Mouse (Mus musculus) neural tube, embryonic 15.5 days (tissue): ENCODE results near the gene Setd7. TPM values are rescaled to one million over a fixed set of nuclear protein-coding genes. Genes with fewer than 3 reads are reported as not detected.

ENCODE experiments used
- ATAC-seq: fragments of 200-750 bp; cut with Nextera tagmentation; 2 replicates; pipeline ENCODE4 v1.8.0; 2017; ENCODE audit warnings: mild to moderate bottlenecking, moderate TSS enrichment, moderate library complexity; ENCODE audit not compliant: low FRiP score
- H3K27ac ChIP-seq: fragments of 300-500 bp; sonication (generic); replicated peaks from 2 replicates; pipeline ENCODE4 v1.5.1; 2015; ENCODE audit warnings: mild to moderate bottlenecking, inconsistent platforms
- H3K27me3 ChIP-seq: fragments of 300-500 bp; sonication (generic); replicated peaks from 2 replicates; pipeline ENCODE4 v1.6.1; 2015; ENCODE audit warnings: inconsistent platforms
- H3K36me3 ChIP-seq: fragments of 300-500 bp; sonication (generic); 2 replicates; pipeline ENCODE4 v1.6.1; 2015; ENCODE audit warnings: inconsistent platforms
- H3K4me1 ChIP-seq: fragments of 300-500 bp; sonication (generic); 2 replicates; pipeline ENCODE4 v1.6.1; 2015; ENCODE audit warnings: inconsistent platforms
- H3K4me2 ChIP-seq: fragments of 300-500 bp; sonication (generic); 2 replicates; pipeline ENCODE4 v1.6.1; 2015; ENCODE audit warnings: inconsistent platforms, mild to moderate bottlenecking, moderate library complexity
- H3K4me3 ChIP-seq: fragments of 300-500 bp; sonication (generic); replicated peaks from 2 replicates; pipeline ENCODE4 v1.5.1; 2015; ENCODE audit warnings: mild to moderate bottlenecking, inconsistent platforms
- H3K9ac ChIP-seq: fragments of 300-500 bp; sonication (generic); replicated peaks from 2 replicates; pipeline ENCODE4 v1.6.1; 2015; ENCODE audit warnings: mild to moderate bottlenecking, inconsistent platforms
- H3K9me3 ChIP-seq: fragments of 300-500 bp; sonication (generic); replicated peaks from 2 replicates; pipeline ENCODE4 v1.6.1; 2016; ENCODE audit warnings: inconsistent platforms
- WGBS: fragments of 180-500 bp; shearing (Covaris S2); methylation state at CpG from one replicate; pipeline ENCODE4 v1.1.7; 2015; ENCODE audit warnings: mixed read lengths; 5-methylcytosine and 5-hydroxymethylcytosine counted together
- polyA plus RNA-seq: library from polyadenylated mRNA; unstranded; fragments of >200 nt; fragmentation: Nextera tagmentation; extraction: Ambion mirVana; gene quantifications from 2 replicates; pipeline ENCODE4 v1.2.1, GENCODE M21; 2015

Setd7 gene
- polyA plus RNA-seq, 1 experiment from 2014 or later, result 4.2 TPM

DNA sequence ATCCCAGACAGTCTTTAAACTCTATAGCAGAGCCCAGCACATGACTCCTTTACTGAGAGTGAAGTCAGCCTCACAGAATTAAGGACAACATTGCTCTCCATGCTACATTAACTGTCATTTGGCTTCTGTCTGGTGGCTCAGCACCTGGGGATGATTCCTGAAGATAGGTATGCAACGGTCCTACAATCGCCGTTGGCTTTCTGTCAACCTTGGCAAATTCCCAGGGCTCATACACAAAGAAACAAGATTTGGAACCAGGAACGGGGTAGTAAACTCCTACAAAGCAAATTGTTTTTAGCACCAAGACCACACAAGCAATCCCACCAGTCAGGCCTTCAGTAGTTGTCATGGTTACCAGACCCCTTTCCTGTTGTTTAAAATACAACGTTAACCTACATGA lies 27.1 kb downstream of the Setd7 start:
- Histone ChIP-seq H3K27ac (no peak overlapping the region), H3K9me3 (no peaks in the 10 kb centered on the region), H3K36me3 (peaks cover 70% of the 10 kb centered on the region), H3K4me1 (peaks cover 19% of the 10 kb centered on the region), H3K4me3 (no peak overlapping the region), H3K27me3 (no peaks in the 10 kb centered on the region), H3K4me2 (no peak overlapping the region), H3K9ac (no peak overlapping the region)
- WGBS, result 58% methylated on average over 5 of the region's 5 CpGs
- ATAC-seq, result no peak

DNA sequence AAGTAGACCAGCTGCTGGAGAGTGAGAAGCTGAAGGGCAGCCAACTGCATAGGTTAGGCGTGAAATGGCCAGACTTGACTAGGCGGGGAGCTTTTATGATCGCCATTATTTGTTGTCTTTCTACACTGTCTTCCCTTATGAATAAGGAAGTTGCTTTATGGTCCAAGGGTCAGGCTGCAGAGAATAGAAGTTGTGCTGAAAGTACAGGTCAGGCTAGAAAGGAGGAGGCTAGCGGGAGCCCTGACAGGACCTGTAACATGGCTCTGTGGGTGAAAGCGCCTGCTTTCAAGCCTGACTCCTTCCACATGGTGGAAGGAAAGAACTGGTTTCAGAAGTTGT lies 28.4 kb downstream of the Setd7 start:
- Histone ChIP-seq H3K4me2 (peak overlapping the region; percentile 13; the same call in 1 of the 2 replicates), H3K27ac (peak overlapping the region; percentile 72), H3K36me3 (peaks cover 69% of the 10 kb centered on the region), H3K27me3 (no peaks in the 10 kb centered on the region), H3K4me3 (no peak overlapping the region), H3K9me3 (no peaks in the 10 kb centered on the region), H3K4me1 (peaks cover 19% of the 10 kb centered on the region), H3K9ac (no peak overlapping the region)
- 43% methylated on average over 5 of the region's 5 CpGs for WGBS
- ATAC-seq, result no peak; the same call in 1 of the 2 replicates

DNA sequence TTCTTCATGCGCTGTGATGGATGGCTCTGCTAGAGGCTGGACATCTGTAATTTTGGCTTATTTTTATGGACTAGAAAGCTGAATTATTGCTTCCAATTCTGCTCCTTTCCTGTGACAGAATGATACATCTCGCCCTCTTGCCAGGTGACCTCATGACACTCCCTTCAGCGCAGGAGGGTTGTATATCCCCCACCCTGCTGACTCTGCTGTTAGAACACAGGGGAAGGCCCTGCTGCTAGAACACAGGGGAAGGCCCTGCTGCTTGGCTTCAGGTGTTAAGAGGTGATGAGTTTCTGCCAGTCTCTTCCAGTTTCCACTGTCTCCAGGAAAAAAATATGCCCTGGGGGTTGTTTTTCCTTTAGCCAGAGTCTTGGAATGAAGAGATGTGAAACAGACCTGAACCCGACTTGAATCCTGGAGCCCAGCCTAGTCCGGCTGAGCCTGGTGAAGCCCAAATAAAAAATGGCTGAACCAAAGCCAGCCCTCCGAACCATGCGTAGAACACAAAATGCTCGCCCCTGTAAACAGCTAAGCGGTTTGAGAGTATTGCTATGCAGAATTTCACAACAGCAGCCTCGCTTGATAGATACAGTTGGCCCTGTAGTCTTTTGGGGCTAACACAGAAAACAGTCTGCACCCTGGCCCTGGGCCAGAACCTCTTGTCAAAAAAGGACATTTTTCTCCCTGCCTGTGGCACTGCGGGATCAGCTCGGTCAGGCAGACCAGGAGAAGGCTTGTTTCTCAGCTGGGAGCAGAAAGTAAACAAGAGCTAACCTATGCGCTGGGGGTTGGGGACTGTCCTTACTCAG lies 29.0 kb downstream of the Setd7 start:
- Histone ChIP-seq H3K4me3 (no peak overlapping the region), H3K36me3 (peaks cover 72% of the 10 kb centered on the region), H3K9me3 (no peaks in the 10 kb centered on the region), H3K9ac (no peak overlapping the region), H3K27ac (peak overlapping the region; percentile 72), H3K27me3 (no peaks in the 10 kb centered on the region), H3K4me2 (peak overlapping the region; percentile 13; the same call in 1 of the 2 replicates), H3K4me1 (peaks cover 19% of the 10 kb centered on the region)
- 59% methylated on average over 13 of the region's 13 CpGs for WGBS
- ATAC-seq, result peak; percentile 68

DNA sequence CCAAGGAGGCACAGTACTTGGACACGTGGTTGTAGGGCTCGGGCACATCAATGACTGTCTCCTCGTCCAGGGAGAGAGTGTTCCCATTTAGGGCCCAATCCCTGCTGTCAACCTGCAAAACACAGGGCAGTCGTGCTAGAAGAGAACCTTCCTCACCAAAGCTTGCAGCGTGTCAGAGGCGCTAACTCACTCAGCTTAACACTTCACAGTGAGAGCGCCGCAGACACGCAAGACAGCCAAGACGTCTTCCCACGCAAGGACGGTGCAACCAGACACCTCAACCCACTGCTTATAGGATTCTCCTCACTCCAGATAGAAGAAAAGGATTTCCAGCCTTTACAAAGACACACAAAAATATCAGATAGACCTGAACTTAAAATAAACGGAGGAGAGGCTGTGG lies 33.8 kb downstream of the Setd7 start:
- H3K9me3 ChIP-seq, result no peaks in the 10 kb centered on the region
- 94% methylated on average over 13 of the region's 13 CpGs for WGBS
- H3K27ac ChIP-seq, result no peak overlapping the region
- peaks cover 7% of the 10 kb centered on the region for H3K4me1 ChIP-seq
- no peaks in the 10 kb centered on the region for H3K27me3 ChIP-seq
- no peak overlapping the region for H3K4me2 ChIP-seq
- H3K36me3 ChIP-seq, result peaks cover 89% of the 10 kb centered on the region
- H3K9ac ChIP-seq, result no peak overlapping the region
- H3K4me3 ChIP-seq, result no peak overlapping the region
- no peak for ATAC-seq

DNA sequence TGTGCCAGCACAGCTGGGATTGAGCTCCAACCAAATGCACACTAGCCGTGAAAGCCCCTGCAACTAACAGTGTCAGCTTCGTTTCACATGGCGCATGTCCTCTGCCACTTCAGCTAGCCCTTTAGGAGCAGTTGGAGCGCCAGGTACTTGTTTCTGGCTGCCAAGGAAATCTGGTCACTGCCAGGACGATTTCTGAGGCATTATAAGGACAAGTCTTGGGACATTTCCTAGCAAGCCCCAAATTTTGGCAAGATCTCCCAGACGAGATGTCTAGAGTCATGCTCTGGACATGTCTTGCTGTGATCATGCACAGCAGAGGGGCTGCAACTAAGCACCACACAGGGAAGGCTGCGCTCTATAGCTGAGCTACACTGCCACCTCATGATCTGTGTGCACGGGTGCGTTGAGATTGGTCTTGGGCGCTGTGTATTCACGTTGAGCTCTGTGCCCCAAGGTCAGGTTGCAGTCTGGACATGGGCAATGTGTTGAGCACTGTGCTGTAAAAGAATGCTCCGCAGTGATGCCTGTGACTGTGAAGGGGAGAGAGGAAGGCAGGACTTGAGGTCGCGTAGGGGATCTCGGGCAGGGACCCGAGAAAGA lies 35.4 kb downstream of the Setd7 start:
- WGBS, result 91% methylated on average over 16 of the region's 16 CpGs
- H3K36me3 ChIP-seq, result peaks cover 91% of the 10 kb centered on the region
- ATAC-seq, result no peak

DNA sequence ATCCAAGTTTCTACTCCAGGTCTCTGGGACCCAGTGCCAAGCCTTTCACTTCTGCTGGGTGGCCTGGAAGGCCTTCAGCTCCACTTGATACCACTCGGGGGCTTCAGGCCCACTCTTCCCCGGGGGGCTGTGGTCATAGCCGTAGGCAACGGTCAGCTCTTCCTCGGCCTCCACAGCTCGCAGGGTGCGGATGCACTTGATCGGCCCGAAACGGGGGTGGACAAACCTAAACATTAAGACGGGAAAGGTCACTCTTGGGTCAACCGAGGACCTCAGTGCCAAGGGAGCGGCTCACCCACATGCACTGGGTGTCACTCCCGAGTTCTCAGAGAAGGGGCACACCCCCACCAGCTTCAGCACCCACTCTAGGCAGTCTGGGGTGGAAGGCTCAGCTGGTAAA lies 39.4 kb downstream of the Setd7 start:
- Histone ChIP-seq H3K9ac (no peak overlapping the region), H3K27me3 (no peaks in the 10 kb centered on the region), H3K4me1 (no peaks in the 10 kb centered on the region), H3K27ac (no peak overlapping the region), H3K4me3 (no peak overlapping the region), H3K9me3 (no peaks in the 10 kb centered on the region), H3K4me2 (no peak overlapping the region), H3K36me3 (peaks cover 66% of the 10 kb centered on the region)
- ATAC-seq, result no peak
- WGBS, result 91% methylated on average over 14 of the region's 14 CpGs

More for the DNA sequence above, 35.4 kb downstream of the Setd7 start:
- Histone ChIP-seq H3K27ac (no peak overlapping the region), H3K4me1 (no peaks in the 10 kb centered on the region), H3K27me3 (no peaks in the 10 kb centered on the region), H3K4me2 (no peak overlapping the region), H3K9ac (no peak overlapping the region), H3K9me3 (no peaks in the 10 kb centered on the region), H3K4me3 (no peak overlapping the region)

DNA sequence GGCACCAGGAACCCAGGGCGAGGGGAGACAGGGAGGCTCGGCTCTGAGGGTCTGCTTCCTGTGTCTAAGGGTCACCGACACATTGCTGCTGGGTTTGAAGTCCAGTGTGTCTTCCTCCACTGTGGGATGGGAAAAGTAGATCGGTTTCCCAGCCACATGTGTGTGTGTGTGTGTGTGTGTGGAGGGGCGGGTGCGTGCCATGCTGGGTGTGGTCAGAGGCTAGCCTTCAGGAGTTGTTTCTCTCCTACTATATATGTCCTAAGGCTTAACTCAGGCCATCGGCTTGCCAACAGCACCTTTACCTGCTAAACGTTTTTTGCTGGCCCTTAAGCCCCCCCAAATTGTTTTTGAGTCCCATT lies 41.9 kb downstream of the Setd7 start:
- Histone ChIP-seq H3K9me3 (no peaks in the 10 kb centered on the region), H3K4me2 (no peak overlapping the region), H3K27ac (no peak overlapping the region), H3K27me3 (no peaks in the 10 kb centered on the region), H3K9ac (no peak overlapping the region), H3K4me1 (no peaks in the 10 kb centered on the region), H3K4me3 (no peak overlapping the region), H3K36me3 (peaks cover 44% of the 10 kb centered on the region)
- WGBS, result 76% methylated on average over 8 of the region's 8 CpGs
- no peak for ATAC-seq

DNA sequence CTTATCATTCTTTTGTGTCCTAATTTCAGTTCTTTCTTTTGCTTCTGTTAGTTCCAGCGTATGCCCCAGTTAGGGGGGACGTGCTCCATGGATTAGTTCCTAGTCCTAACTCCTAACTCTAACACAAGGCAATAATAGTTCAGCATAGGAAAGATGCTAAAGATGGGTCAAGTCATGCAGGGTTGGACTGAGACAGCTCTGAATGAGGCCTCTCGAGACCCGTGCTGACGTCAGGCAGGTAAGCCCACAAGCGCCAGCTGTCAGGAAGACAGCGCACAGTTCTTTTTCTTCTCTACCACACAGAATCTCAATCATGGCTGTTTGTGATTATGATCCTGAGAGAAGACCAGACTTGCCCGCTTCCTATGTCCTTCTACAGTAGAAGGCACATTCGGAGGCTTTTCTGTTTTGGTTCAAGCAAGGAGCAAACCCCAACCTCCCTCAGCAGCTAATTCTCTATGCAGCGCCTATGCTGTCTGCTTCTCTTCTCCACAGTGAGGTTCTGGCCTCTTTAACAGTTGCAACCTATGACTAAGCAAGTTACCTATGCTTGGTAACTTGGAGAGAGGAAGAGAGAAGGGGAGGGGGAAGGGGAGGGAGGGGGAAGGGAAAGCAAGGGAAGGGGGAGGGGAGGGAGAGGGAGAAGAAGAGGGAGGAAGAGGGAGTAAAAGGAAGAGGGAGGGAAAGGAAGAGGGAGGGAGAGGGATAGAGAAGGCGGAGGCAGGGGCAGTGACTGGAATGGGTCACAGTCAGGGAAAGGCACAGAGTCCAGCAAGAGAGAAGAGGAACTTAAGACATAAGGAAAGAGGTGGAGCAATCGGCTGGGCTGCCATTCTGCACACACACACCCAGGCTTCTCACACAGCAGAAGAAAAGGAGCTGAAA lies 42.6 kb downstream of the Setd7 start:
- no peaks in the 10 kb centered on the region for H3K9me3 ChIP-seq
- ATAC-seq, result no peak
- no peak overlapping the region for H3K9ac ChIP-seq
- WGBS, result 84% methylated on average over 12 of the region's 12 CpGs
- H3K4me3 ChIP-seq, result no peak overlapping the region
- H3K4me2 ChIP-seq, result no peak overlapping the region
- H3K36me3 ChIP-seq, result peaks cover 38% of the 10 kb centered on the region
- no peaks in the 10 kb centered on the region for H3K27me3 ChIP-seq
- H3K4me1 ChIP-seq, result no peaks in the 10 kb centered on the region
- no peak overlapping the region for H3K27ac ChIP-seq

DNA sequence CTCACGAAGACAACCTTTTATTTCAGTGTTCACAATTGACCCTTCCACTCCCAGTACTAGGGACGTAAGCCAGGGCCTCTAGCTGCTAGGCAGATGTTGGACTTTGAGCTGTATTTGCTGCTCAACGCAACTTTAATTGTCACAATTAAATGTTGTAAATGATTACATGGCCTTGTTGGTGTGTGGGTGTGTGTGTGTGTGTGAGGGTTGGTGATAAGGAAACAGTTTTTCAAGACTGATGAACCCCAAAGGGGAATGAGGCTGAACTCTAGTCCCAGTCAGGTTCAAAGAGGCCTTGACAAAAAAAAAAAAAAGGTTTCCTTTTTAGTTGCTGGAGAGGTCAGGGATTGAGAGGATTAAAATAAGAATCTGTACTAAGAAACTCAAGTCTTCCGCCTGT lies 43.2 kb downstream of the Setd7 start:
- ATAC-seq, result no peak
- WGBS, result 80% methylated on average over 4 of the region's 4 CpGs
- no peak overlapping the region for H3K4me2 ChIP-seq
- H3K27ac ChIP-seq, result no peak overlapping the region
- H3K4me3 ChIP-seq, result no peak overlapping the region
- H3K4me1 ChIP-seq, result no peaks in the 10 kb centered on the region
- H3K27me3 ChIP-seq, result no peaks in the 10 kb centered on the region
- H3K9ac ChIP-seq, result no peak overlapping the region
- no peaks in the 10 kb centered on the region for H3K9me3 ChIP-seq
- H3K36me3 ChIP-seq, result peaks cover 31% of the 10 kb centered on the region

DNA sequence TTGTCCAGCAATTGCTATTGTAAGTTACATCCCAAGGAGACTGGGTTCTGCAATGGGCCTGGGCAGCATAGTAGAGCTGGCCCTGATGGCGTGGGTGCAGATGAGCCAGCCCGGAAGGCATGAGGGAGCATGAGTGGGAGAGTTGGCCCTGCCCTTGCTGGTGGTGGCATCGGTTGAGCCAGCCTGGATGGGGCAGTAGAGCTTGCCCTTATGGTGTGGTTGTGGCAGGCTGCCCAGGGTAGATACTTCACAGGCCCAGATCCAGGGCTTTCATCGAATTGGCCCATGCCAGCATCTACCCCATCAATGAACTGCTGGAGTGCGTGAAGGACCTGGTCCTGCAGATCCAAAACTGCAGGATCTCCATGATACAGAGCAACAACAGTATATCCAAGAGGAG lies 48.7 kb downstream of the Setd7 start:
- no peaks in the 10 kb centered on the region for H3K4me1 ChIP-seq
- peaks cover 2% of the 10 kb centered on the region; the same call in 1 of the 2 replicates for H3K36me3 ChIP-seq
- H3K9ac ChIP-seq, result no peak overlapping the region
- no peak overlapping the region for H3K27ac ChIP-seq
- no peak for ATAC-seq
- 90% methylated on average over 5 of the region's 5 CpGs for WGBS
- H3K9me3 ChIP-seq, result no peaks in the 10 kb centered on the region
- no peak overlapping the region for H3K4me3 ChIP-seq
- H3K4me2 ChIP-seq, result no peak overlapping the region
- H3K27me3 ChIP-seq, result no peaks in the 10 kb centered on the region

DNA sequence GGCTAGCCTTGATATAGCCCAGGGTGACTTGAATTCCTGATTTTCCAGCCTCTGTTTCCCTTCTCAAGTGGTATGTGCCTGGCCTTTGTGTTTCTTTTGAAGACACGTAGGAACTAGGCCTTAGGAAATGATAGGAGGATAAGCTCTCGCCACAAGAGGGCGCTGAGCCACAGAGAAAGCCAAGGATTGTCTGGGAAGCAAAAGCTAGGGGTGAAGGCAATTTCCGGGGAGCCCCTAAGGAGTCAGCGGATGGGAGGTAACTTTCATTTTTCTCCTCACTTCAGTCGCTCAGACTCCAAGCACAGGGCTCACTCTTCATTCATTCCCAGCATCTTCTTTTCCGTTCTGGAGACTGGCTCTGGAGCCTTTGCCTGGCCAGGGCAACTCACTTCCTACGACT lies 49.8 kb downstream of the Setd7 start:
- peak; percentile 57; the same call in 1 of the 2 replicates for ATAC-seq
- Histone ChIP-seq H3K4me3 (no peak overlapping the region), H3K9ac (no peak overlapping the region), H3K27me3 (no peaks in the 10 kb centered on the region), H3K36me3 (no peaks in the 10 kb centered on the region), H3K4me2 (peak overlapping the region; percentile 30; the same call in 1 of the 2 replicates), H3K27ac (no peak overlapping the region), H3K9me3 (no peaks in the 10 kb centered on the region), H3K4me1 (no peaks in the 10 kb centered on the region)
- WGBS, result 24% methylated on average over 8 of the region's 8 CpGs
